Mouse (Mus musculus) megakaryocyte, adult 5-6 weeks (primary cell): ENCODE data around the gene Wscd2. TPM values are rescaled to one million over a fixed set of nuclear protein-coding genes. Genes with fewer than 3 reads are reported as not detected.
A peak's percentile ranks its signal among the peaks of the same experiment; 100 is the strongest.

Source experiments
- ATAC-seq: 2 replicates; pipeline ENCODE4 v1.8.0; 2016; ENCODE audit warnings: mild to moderate bottlenecking, inconsistent platforms; ENCODE audit not compliant: poor library complexity, severe bottlenecking
- total RNA-seq, 2 experiments: library from RNA; stranded (forward) in 1 of 2; stranded (reverse) in 1 of 2; fragments of 153-499, 151-499 nt in 1 of 2; fragments of 221-1000, 200-1000 nt in 1 of 2; gene quantifications; 2 replicates each; pipeline versions ENCODE4 v1.2.3 to v1.2.4; 2015 to 2017

Wscd2 gene
- total RNA-seq, 2 experiments from 2014 or later, result 0.18 TPM; not detected in 1

DNA sequence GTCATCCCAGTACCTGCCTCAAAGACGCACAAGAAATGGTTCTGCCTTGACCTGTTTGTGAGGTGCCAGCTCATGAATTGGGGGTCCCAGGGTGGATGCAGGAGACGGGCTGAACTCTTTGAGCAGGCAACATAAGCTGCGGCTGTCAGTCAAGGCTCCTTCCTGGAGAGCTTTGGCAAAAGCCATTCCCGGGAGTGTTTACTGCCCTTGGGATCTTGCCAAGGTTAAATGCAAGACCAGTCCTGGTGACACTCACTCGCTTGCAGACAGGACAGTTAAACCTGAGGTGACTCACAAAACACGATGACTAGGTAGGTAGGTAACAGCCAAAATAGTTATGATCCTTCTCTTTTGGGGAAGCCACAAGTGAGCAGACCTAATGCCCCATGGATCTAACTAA is 30.9 kb downstream of the Wscd2 start:
- ATAC-seq, result no peak

- peak; percentile 40 for ATAC-seq
Measured at GRCm38 (mm10) chr5:113538826-113539225, 48.7 kb downstream of the Wscd2 start.

DNA sequence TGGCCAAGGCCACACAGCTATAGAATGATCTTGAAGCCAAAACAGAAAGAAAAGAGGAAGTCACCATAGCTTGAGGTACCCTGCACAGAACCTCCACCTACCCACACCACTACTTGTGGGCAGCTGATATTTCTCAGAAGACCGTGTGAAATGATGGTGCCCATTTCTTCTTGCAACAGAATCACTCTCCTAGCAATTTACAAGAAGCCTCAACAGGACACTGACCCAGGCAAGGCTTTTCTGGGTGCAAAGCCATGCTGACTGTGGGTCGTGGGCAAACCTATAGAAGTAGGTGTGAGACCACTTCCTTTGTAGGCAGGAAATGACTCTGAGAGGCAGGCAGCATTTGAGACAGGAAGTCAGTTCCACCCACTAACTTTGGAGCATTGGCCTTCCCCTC is 49.3 kb downstream of the Wscd2 start:
- peak; percentile 73 for ATAC-seq

GRCm38 (mm10) chr5:113539858-113540257 is 49.7 kb downstream of the Wscd2 start:
- ATAC-seq, result no peak

DNA sequence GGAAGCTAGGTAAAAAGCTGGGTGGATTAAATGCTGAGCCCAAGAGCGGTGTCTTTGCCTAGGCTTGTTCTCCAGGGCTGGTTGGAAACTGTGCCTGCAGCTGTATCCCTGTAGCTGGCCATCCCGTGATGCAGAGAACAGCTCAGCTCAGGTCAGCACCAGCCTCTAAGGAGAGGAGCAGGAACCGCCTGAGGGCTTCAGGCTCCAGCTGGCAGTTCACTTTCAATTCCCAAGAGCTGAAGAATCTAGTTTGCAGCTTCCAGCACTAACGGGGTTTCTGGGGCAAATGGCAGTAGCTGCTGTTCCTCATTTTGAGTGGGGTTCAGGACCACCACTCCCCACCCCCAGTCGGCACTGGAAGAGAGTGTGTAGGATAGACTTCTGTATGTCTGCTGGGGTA is 51.1 kb downstream of the Wscd2 start:
- ATAC-seq, result no peak

DNA sequence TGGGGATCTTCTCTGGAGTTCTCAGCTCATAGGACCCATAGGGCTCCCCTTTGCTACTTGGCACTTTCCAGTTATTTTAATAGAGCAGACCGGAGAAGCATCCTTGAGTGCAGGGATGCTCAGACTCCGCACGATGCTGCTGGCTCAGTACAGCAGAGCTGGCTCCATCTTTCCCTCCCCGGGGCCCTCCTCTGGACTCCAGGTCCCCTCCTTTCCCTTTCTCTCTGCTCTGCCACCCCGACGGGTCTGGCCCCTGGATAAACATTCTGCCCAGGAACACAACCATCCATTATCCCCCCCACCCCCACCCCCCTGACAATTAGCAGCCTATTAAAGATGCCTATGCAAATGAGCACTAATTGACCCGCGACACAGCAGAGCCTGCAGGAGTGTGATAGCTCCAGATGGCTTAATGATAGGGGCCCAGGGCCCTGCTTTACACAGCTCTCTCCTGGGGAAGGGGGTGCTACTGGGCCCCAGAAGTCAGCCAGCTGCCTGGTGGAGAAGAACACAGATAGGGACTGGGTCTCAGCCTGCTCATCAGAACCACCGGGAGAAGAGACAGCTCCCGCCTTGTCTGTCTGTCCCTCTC is 52.8 kb downstream of the Wscd2 start:
- ATAC-seq, result no peak

- ATAC-seq, result no peak
Measured at GRCm38 (mm10) chr5:113547949-113548700, 58.0 kb downstream of the Wscd2 start.

GRCm38 (mm10) chr5:113550249-113550648 is 60.1 kb downstream of the Wscd2 start:
- no peak for ATAC-seq

DNA sequence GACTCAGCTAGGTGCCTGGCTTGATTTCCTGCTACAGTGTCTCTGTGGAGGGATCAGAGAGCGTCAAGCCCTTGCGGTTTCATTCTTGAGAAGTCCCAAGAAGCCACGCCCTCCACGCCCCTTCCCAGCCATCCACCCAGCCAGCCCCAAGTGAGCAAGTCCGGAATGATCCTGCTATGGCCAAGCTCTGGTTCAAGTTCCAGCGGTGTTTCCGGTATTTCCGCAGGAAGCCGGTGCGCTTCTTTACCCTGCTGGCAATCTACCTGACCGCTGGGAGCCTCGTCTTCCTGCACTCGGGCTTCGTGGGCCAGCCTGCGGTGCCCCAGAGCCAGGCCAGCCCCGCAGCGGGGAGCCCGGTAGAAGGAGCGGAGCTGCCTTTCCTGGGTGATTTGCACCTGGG is 60.6 kb downstream of the Wscd2 start:
- ATAC-seq, result no peak

DNA sequence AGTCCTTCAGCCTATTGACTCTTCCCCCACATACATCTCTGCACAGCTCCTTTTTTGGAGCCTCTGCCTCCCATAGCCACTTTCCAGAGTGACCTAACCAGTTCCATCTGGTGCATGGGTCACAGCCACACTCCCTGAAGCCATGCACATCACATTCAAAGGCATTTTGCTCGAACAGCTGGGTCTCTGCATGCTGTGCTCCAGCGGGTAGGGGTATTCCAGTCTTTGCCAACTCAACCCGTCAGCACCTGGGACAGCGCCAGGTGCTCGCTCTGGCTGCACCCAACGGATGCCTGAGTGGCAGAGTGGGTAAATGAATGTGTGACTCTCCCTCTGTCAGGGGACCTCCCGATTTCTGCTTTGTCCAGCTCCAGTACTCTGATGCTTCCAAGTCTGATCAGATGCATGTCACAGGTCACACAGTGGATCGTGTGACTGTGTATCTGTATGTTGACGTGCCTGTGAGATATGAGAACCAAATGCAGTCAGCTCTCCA is 63.3 kb downstream of the Wscd2 start:
- no peak for ATAC-seq

- no peak for ATAC-seq
Measured at GRCm38 (mm10) chr5:113554095-113554494, 64.0 kb downstream of the Wscd2 start.

GRCm38 (mm10) chr5:113554571-113554970 is 64.4 kb downstream of the Wscd2 start:
- no peak for ATAC-seq

DNA sequence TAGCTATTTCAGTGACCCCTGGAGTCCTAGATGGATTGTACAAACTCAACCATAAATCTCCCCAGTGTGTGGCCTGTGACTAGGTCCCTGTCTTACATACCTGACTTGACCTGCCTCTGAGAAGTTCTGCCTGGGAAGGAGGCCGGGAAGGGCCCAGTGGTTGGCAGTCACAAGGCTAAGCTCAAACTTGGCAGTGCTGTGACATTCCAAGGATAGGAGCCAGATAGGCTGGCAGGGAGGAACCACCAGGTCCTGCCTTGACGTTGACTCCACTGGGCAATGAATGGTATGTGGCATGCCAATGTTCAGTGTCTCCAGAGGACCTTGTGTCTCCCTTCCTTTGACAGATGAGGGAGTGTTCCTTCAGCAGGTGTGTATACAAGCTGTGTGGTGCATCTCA is 65.6 kb downstream of the Wscd2 start:
- no peak for ATAC-seq

- ATAC-seq, result no peak
Measured at GRCm38 (mm10) chr5:113558065-113558464, 67.9 kb downstream of the Wscd2 start.

DNA sequence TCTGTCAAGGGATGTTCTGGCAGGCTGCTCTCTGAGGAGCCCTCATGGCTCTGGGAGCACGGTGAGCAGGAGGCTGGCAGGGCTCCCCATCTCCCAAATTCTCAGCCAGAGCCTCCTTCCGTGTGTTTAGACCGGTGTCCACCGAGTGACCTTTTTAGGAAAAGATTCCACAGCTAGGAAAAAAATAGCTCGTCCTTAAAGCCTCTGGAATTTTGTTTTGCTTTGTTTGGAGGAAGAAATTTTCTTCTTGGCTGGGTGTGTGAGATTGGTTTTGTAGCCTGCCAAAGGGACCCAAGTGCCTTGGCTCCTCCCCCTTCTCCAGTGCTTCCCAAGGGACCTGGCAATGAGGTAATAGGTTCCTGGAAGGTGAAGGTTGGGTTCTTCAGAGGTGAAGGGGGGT is 69.5 kb downstream of the Wscd2 start:
- no peak for ATAC-seq

DNA sequence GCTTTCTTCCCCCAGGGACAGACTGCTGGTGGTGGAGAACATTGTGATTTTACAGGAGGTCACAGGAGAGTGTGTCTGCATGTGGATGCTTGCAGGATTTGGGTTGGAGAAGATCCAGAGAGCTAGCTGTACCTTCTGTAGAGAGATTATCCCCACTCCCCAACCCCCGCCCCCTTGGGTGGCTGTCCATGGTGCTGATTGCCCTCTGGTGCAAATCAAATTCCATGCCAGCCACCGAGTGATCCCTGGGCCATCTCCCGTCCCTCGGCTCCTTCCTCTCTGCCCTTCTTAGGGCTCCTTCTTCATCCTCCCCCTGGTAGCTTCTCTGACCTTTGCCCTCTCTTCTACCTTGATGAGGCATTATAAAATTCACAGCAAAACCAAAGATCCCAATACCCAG is 74.3 kb downstream of the Wscd2 start:
- ATAC-seq, result no peak

- ATAC-seq, result no peak
Measured at GRCm38 (mm10) chr5:113565101-113565854, 75.1 kb downstream of the Wscd2 start.

DNA sequence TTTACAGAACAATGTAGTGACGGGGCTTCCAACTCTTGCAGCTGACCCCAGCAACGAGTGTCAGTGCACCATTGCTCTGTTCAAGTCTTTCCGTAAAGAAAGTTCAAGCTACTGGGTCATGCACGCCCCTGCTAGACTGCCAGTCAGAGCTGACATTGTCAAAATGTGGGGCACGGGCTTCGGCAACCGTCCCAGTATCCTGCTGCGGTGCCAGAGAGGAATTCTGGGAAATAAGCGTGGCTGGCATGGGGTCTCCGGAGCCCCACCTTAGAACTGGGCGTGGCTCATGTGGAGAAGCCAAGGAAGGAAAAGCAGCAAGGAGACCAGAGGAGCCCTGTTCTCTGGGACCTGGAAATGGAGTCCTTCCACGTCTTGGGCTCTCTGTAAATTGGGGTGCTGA is 75.7 kb downstream of the Wscd2 start:
- no peak for ATAC-seq

GRCm38 (mm10) chr5:113570056-113570717 is 80.1 kb downstream of the Wscd2 start:
- no peak for ATAC-seq

DNA sequence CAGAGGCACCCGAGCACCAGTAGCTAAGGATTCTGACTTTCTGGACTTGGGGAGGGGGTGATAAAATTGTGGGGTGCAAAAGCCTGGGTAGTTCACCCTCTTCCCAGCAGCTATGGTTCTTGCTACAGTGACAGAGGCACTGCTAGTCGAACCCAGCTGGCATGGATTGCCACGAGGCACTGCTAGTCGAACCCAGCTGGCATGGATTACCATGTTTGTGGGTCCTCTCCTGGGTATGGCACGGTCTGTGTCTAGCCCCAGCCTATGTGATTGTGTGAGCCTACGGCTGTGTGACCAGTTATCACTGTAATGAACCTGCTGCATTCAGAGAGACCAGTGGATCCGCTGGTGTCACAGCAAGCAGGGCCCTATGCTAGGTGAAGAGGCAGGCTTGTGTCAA is 87.4 kb downstream of the Wscd2 start:
- no peak for ATAC-seq

GRCm38 (mm10) chr5:113578428-113578827 is 88.3 kb downstream of the Wscd2 start:
- ATAC-seq, result no peak
